Mouse (Mus musculus): Measurements from ENCODE around the gene Plce1. TPM values are rescaled to one million over a fixed set of nuclear protein-coding genes. Genes with fewer than 3 reads are reported as not detected.

Gene Plce1
- total and polyA plus RNA-seq, 3 experiments = not detected

- TF ChIP-seq ZC3H11A (IDR thresholded peaks at IDR 0.05; ENCODE audit: low read depth, low read length) (no peak), MXI1 (IDR thresholded peaks at IDR 0.05; ENCODE audit: low read depth, low read length) (no peak), RAD21 (IDR thresholded peaks at IDR 0.05; ENCODE audit: low read depth, low read length) (no peak), JUND (IDR thresholded peaks at IDR 0.05; ENCODE audit: low read depth, low read length) (no peak), MAZ (IDR thresholded peaks at IDR 0.05; ENCODE audit: low read depth, low read length) (no peak), TCF12 (IDR thresholded peaks at IDR 0.05; ENCODE audit: low read depth, low read length) (no peak)
Observed at GRCm38 (mm10) chr19:38760441-38760840, 279.5 kb downstream of the Plce1 start.

GRCm38 (mm10) chr19:38766306-38766705 lies 285.4 kb downstream of the Plce1 start:
- Histone ChIP-seq H3K27me3 (ENCODE audit: control insufficient read depth in 1 of 2, insufficient read depth in 2 of 2, low read length in 2 of 2) (no peaks in the 10 kb centered on the region; a peak in 1 of 4 replicates), H3K9me3 (replicated peaks; ENCODE audit: insufficient read depth, low read length) (no peaks in the 10 kb centered on the region), H3K4me1 (ENCODE audit: control insufficient read depth in 1 of 2, insufficient read depth in 2 of 2, low read length in 2 of 2) (no peaks in the 10 kb centered on the region), H3K9ac (ENCODE audit: control insufficient read depth, low read depth, low read length, poor library complexity, severe bottlenecking) (no peak overlapping the region), H3K4me3 (ENCODE audit: control insufficient read depth in 1 of 2, insufficient read depth in 1 of 2, low read depth in 2 of 2, low read length in 2 of 2) (no peak overlapping the region), H3K36me3 (ENCODE audit: control insufficient read depth in 1 of 2, insufficient read depth in 2 of 2, low read length in 2 of 2) (no peaks in the 10 kb centered on the region), H3K79me2 (ENCODE audit: control insufficient read depth, insufficient read depth, low read length, poor library complexity) (no peaks in the 10 kb centered on the region), H3K27ac (ENCODE audit: control insufficient read depth, low read depth, low read length) (no peak overlapping the region)
- TF ChIP-seq ZKSCAN1 (IDR thresholded peaks at IDR 0.05; ENCODE audit: low read depth, low read length) (no peak), POLR2AphosphoS5 (IDR thresholded peaks at IDR 0.05; ENCODE audit: borderline replicate concordance, low read depth, low read length) (no peak), ZMIZ1 (IDR thresholded peaks at IDR 0.05; ENCODE audit: low read depth, low read length) (no peak), POLR2A (IDR thresholded peaks at IDR 0.05; ENCODE audit: control insufficient read depth in 1 of 2, insufficient read depth in 1 of 2, low read depth in 1 of 2, low read length in 2 of 2, poor library complexity in 1 of 2) (no peak), TAL1 (IDR thresholded peaks at IDR 0.05; ENCODE audit: low read length) (no peak), JUND (IDR thresholded peaks at IDR 0.05; ENCODE audit: low read depth, low read length) (no peak), SIN3A (IDR thresholded peaks at IDR 0.05; ENCODE audit: low read length) (no peak), E2F4 (IDR thresholded peaks at IDR 0.05; ENCODE audit: borderline replicate concordance, low read depth, low read length) (no peak), ZNF384 (IDR thresholded peaks at IDR 0.05; ENCODE audit: low read depth, low read length) (no peak), TCF12 (IDR thresholded peaks at IDR 0.05; ENCODE audit: low read depth, low read length) (no peak), GABPA (IDR thresholded peaks at IDR 0.05; ENCODE audit: low read depth, low read length) (no peak), BHLHE40 (IDR thresholded peaks at IDR 0.05; ENCODE audit: borderline replicate concordance, low read depth, low read length) (no peak), MAX (IDR thresholded peaks at IDR 0.05; ENCODE audit: low read length) (no peak), USF1 (IDR thresholded peaks at IDR 0.05; ENCODE audit: low read depth, low read length) (no peak), NELFE (IDR thresholded peaks at IDR 0.05; ENCODE audit: low read depth, low read length) (no peak), MAFK (IDR thresholded peaks at IDR 0.05; ENCODE audit: borderline replicate concordance, low read depth, low read length) (no peak), MYB (IDR thresholded peaks at IDR 0.05; ENCODE audit: low read depth, low read length) (no peak), RCOR1 (IDR thresholded peaks at IDR 0.05; ENCODE audit: low read depth, low read length) (no peak), MAZ (IDR thresholded peaks at IDR 0.05; ENCODE audit: low read depth, low read length) (no peak)
- DNase-seq (ENCODE audit: low read depth, low spot score) = no peak

More at GRCm38 (mm10) chr19:38760441-38760840, 279.5 kb downstream of the Plce1 start:
- H3K79me2 ChIP-seq (ENCODE audit: control insufficient read depth, insufficient read depth, low read length, poor library complexity) = no peaks in the 10 kb centered on the region
- DNase-seq (ENCODE audit: low read depth, low spot score) = no peak
- no peaks in the 10 kb centered on the region for H3K4me1 ChIP-seq (ENCODE audit: control insufficient read depth in 1 of 2, insufficient read depth in 2 of 2, low read length in 2 of 2)
- no peaks in the 10 kb centered on the region; a peak in 1 of 4 replicates for H3K27me3 ChIP-seq (ENCODE audit: control insufficient read depth in 1 of 2, insufficient read depth in 2 of 2, low read length in 2 of 2)
- no peak overlapping the region for H3K4me3 ChIP-seq (ENCODE audit: control insufficient read depth in 1 of 2, insufficient read depth in 1 of 2, low read depth in 2 of 2, low read length in 2 of 2)
- H3K9me3 ChIP-seq (replicated peaks; ENCODE audit: insufficient read depth, low read length) = no peaks in the 10 kb centered on the region
- H3K27ac ChIP-seq (ENCODE audit: control insufficient read depth, low read depth, low read length) = no peak overlapping the region
- H3K9ac ChIP-seq (ENCODE audit: control insufficient read depth, low read depth, low read length, poor library complexity, severe bottlenecking) = no peak overlapping the region
- no peaks in the 10 kb centered on the region for H3K36me3 ChIP-seq (ENCODE audit: control insufficient read depth in 1 of 2, insufficient read depth in 2 of 2, low read length in 2 of 2)
